Mouse (Mus musculus) adrenal gland, adult (tissue): ENCODE measurements around the gene Mcmbp.

Source experiments
- DNase-seq, 2 experiments: peaks; one replicate each; pipeline ENCODE4 v3.0.0; 2022 to 2023; ENCODE audit warnings: low spot score in 1 of 2; ENCODE audit not compliant: inconsistent age in 2 of 2

Gene Mcmbp

GRCm38 (mm10) chr7:128740334-128740733, at the start of gene Mcmbp:
Mcmbp (minus strand) TSS chr7:128740495.
- peak; percentile 97 to 99 for DNase-seq

- peak; percentile 23 to 25 for DNase-seq
Measured at GRCm38 (mm10) chr7:128790045-128790444, 49.8 kb upstream of the Mcmbp start.

- DNase-seq: no peak
Measured at GRCm38 (mm10) chr7:128781846-128782245, 41.6 kb upstream of the Mcmbp start.

- peak; percentile 41 to 76 for DNase-seq
Measured at GRCm38 (mm10) chr7:128779305-128779704, 39.0 kb upstream of the Mcmbp start.

GRCm38 (mm10) chr7:128777201-128777600, 36.9 kb upstream of the Mcmbp start:
- peak; percentile 58 to 76 for DNase-seq

- DNase-seq: no peak
Measured at GRCm38 (mm10) chr7:128766696-128767095, 26.4 kb upstream of the Mcmbp start.

GRCm38 (mm10) chr7:128758948-128759347, 18.7 kb upstream of the Mcmbp start:
- DNase-seq: no peak

- DNase-seq: no peak
Measured at GRCm38 (mm10) chr7:128755396-128755795, 15.1 kb upstream of the Mcmbp start.

- no peak for DNase-seq
Measured at GRCm38 (mm10) chr7:128752012-128752411, 11.7 kb upstream of the Mcmbp start.

GRCm38 (mm10) chr7:128750296-128750695, 10.0 kb upstream of the Mcmbp start:
- no peak for DNase-seq

GRCm38 (mm10) chr7:128748758-128749157, 8.5 kb upstream of the Mcmbp start:
- DNase-seq: peak; percentile 87 to 93

- DNase-seq: peak in 1 of 2 experiments; percentile 50
Measured at GRCm38 (mm10) chr7:128746151-128746550, 5.9 kb upstream of the Mcmbp start.

- peak; percentile 98 to 99 for DNase-seq
Measured at GRCm38 (mm10) chr7:128744684-128745485, 4.6 kb upstream of the Mcmbp start, which contains the start of gene Sec23ip. Sec23ip (plus strand) TSS chr7:128744943.

GRCm38 (mm10) chr7:128743898-128744297, 3.6 kb upstream of the Mcmbp start:
- no peak for DNase-seq

- DNase-seq: peak; percentile 71 to 82
Measured at GRCm38 (mm10) chr7:128739462-128740277, 625 bp downstream of the Mcmbp start.

GRCm38 (mm10) chr7:128739116-128739461, 1.2 kb downstream of the Mcmbp start:
- peak in 1 of 2 experiments; percentile 65 for DNase-seq

- peak in 1 of 2 experiments; percentile 31 for DNase-seq
Measured at GRCm38 (mm10) chr7:128738041-128738440, 2.3 kb downstream of the Mcmbp start.

- no peak for DNase-seq
Measured at GRCm38 (mm10) chr7:128731585-128731984, 8.7 kb downstream of the Mcmbp start.

- DNase-seq: peak in 1 of 2 experiments; percentile 44
Measured at GRCm38 (mm10) chr7:128728738-128729137, 11.6 kb downstream of the Mcmbp start.

- DNase-seq: no peak
Measured at GRCm38 (mm10) chr7:128727701-128728100, 12.6 kb downstream of the Mcmbp start.

GRCm38 (mm10) chr7:128726999-128727398, 13.3 kb downstream of the Mcmbp start:
- DNase-seq: no peak

- no peak for DNase-seq
Measured at GRCm38 (mm10) chr7:128725189-128725588, 15.1 kb downstream of the Mcmbp start.
